Mouse (Mus musculus): ENCODE measurements around the gene Ryr2.

Gene Ryr2

DNA sequence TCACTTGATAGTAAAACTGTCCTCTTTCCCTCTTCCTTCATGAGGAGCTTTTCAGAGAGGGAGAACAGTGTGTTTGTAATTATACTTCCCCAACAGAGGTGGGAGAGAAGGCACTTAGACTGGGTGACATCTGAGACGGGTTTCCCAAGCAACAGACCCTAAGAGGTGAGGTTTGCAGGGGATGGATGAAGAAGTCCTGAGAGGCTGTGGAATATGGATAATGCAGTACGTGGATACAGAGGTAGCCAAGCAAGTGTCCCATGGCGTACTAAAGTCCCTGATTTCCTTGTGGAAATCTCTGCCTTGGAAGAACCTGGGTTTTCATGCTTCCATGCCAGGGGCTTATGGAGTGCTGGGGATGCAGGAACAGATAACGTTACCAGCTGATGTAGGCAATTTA lies 69.5 kb downstream of the Ryr2 start:
- no peak for DNase-seq (ENCODE audit: low spot score in 2 of 2)

DNA sequence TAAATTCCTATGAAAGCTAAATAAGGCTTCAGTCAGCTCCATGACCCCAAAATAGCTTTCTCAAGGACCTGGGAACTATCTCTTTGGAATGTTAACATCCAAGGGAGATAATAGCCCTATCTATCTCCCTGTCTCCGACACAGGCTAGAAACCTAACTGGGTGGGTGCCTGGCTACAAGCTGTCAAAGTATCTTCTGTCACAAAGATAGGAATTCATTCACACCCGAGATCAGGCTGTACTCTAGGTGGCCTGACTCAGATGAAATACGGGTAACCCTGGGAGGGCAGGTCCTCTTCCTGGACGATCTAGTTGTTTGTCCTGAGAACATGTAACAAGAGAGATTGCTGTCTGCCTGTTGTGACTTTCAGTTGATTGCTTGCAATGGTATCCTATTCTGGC lies 69.9 kb downstream of the Ryr2 start:
- no peak for DNase-seq (ENCODE audit: low spot score in 2 of 2)

DNA sequence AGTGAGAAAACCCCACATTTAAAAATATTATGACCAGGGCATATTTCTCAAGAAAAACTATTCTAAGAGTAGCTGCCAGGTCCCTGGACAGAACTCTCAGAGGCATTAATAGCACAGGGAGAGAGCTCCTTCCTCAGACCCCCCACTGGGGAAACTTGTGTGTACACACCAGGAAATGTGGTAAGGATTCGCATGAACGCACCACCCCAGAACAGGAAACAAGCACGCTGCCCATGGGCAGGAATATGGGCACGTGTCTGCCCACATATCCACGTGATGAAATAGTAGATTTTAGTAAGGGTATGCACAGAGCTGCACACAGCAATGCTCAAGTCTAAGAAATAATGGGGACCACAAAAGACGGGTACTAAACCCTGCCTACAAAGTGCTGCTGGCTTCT lies 72.8 kb downstream of the Ryr2 start:
- DNase-seq (ENCODE audit: low spot score in 2 of 2), result no peak

DNA sequence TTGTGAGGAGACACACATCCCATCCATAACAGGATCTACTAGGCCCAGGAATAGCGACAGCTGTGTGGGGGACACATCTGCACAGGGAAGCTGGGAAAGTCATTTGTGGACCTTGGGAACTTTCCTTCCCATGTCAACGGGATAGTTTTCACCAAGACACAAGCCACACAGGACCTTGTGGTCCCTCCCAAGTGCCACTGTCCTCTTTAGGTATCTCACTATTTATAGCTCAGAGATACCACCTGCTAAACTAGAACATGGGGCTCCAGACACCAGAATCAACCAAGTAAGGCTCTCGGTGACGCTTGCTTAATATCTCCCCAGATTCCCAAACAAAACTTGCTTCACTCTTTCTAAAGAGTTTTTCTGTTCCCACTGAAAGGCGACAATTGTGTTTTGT lies 73.5 kb downstream of the Ryr2 start:
- DNase-seq (ENCODE audit: low spot score in 2 of 2), result no peak

DNA sequence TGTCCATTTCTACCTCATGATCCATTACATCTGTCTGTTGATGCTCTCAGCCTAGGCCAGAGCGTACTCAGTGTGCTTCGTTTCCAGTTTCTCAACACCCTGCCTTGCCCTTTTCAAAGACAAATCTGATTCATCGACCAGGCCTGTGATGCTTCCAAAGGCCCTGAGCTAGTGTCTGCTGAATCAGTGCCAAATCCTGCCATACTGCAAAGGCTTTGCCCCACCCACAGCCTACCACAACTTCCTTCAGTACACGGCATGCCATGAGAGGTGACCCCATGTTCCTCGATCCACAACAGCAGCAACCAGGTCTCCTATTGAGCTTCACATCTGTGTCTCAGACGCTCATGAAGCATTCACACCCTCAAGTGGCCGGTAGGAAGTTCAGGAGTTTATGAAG lies 76.9 kb downstream of the Ryr2 start:
- no peak for DNase-seq (ENCODE audit: low spot score in 2 of 2)

DNA sequence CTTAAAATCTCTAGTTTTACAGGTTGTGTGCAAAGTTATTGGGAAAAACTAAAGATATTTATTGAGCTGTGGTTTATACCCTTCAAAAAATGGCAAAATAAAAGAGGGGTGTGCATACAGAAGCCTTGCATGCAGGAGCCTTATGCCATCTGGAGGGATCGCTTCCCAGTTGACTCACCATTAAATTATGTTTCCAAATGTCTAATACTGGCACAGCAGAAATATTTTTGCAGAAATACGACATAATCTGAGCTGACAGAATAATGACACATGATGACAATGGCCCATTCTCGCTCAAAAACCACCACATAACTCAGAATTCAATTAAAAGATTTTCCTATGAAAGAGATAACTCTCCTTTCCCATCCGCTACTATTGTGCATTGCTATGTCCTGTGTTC lies 77.4 kb downstream of the Ryr2 start:
- DNase-seq (ENCODE audit: low spot score in 2 of 2), result no peak

DNA sequence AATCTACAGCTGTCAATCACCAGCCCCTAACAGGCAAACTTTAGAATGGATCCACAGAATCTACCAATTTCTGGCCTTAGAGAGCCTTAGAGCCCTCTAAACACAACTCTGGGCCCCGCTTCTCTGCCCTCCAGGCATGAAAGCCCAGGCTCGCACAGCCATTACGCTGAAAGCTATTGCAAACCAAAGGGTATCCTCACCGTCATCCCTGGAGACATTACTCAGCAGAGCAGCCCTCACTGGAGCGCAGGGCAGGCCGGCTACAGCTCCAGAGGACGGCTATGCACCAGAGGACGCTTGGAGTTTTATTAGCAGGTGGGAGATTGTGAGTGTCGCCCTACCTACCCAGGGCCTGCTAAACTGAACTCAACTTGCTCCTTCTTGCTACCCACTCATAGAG lies 88.7 kb downstream of the Ryr2 start:
- no peak for DNase-seq (ENCODE audit: low spot score in 2 of 2)

DNA sequence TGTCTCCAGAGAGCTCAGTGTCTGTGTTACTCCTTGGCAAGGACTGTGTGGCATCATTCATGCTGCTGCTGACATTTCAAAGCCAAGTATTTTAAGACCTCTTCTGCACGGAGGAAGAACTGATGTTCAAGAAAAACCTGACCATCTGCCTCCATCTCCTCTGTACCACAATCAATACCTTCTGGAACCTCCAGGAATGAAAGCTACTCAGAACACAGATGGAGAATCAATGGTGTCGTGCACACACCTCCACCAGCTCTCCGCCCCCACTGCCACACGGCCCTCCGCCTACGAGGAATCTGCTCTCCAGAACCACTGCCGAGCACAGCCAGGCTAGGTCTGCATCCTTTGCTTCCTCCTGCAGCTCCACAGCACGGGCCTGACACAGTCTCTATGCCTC lies 92.8 kb downstream of the Ryr2 start:
- no peak for DNase-seq (ENCODE audit: low spot score in 2 of 2)

DNA sequence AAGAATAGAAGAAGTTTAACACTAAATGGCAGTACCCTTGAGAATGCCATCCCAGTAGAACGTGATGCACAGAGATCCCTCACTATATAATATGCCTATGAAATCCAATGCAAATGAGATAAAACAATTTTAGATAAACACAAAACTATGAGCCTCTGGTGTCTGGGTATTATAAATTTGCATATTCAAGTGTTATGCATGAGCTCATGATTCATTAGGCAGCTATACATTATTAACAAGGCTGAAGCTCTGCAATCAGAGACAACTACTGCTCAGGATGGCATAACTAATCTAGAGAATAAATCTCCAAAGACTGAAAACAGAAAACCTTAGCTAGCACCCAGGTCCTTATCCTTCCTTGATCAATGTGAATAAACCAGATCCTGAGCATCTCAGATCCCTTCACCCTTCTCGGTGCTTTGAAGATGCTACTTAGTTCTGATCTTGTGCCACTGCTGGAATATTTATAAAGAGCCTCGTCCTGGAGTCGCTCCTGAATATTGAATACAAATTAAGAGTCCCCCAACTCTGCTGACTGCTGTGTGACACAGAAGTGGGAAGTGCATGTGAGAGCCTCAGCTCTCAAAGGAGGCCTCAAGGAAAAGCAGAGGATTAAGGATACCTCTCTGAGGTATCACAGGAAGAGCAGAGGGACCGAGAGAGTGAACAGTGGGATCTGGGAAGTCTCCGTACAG lies 97.6 kb downstream of the Ryr2 start:
- DNase-seq (ENCODE audit: low spot score in 2 of 2), result no peak

DNA sequence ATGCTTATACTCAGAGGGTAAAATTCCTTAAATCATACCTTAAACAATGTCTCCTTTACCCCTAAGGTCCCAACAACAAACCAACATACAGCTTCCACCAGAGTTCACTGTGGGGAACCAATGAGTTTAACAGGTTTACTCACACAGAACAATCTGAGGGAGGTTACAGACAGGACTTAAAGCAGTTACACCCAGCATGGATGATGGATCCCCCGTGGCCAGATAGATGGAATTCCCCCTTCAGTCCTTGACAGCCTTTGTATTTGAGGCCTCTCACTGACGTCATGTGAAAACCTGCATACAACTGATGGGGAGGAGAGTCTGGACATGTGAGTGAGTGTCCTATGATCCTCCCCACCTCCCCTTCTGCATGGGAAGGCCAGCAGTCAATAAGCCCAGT lies 99.2 kb downstream of the Ryr2 start:
- no peak for DNase-seq (ENCODE audit: low spot score in 2 of 2)

DNA sequence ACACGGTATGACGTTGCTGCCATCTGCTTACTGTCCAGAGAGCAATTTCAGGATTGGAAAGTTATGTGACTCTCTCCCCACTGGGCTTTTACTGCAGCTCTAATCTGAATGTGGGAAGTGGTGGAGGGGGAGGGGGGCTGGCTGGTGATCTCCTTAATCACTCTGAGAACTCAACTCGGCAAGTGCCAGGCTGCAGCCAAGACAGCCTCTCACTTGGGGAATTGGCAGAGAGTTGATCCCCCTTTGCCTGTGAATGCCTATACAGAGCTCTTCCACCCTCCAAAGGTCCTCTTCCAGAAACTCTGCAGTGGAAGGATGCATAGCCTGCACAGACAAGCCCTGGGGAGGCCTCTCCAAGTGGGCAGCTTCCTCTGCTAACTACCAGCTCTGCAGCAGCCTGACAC lies 104.9 kb downstream of the Ryr2 start:
- DNase-seq (ENCODE audit: low spot score in 2 of 2), result peak; percentile 26 to 31

DNA sequence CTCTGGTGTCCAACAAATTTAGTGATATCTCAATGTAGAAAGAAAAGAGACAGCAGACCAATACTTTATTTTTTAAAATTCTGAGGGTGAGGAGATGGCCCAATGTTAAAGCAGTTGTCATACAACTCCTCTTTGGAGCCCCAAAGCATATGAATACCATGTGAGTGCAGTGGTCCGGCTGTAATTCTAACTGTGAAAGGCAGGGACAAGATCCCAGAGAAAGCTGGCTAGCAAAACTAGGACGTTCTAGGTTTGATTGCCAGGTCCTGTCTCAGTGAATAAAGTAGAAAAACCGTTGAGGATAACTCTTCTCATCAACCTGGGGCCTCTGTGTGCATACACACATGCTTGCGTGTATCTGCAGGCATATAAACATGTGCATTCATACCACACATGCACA lies 106.9 kb downstream of the Ryr2 start:
- no peak for DNase-seq (ENCODE audit: low spot score in 2 of 2)

DNA sequence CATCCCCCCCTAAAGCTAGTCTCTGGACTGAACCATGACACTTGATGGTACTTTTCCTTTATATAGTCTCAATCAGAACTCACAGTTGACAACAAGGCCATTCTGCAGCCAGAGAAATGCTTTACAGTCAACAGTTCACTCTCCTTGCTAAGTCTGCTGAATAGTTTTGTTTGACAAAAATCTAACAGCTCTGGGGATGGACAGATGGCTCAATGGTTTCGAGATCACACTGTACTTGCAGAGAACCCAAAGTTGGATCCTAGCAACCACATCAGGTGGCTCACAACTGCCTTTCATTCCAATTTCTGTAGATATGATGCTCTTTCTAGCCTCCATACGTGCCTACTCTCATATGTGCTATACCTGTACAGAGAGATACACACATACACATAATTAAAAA lies 109.4 kb downstream of the Ryr2 start:
- no peak for DNase-seq (ENCODE audit: low spot score in 2 of 2)

DNA sequence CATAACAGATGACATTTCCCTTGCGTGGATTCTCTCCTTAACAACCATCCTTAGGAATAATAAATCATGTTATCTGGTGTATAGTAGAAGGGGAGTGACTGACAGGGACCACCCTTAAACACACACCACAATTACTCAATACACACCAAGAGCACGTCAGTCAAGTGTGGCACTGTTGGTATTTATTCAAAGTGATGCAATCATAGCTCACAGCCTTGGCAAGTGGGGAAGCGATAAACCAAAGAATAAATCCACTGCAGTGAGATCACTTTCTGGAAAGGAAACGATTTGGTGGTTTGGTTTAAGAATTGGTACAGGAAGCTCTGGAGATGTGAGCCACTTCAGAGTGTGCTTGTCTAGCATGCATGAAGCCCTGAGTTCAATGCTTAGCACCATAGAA lies 119.2 kb downstream of the Ryr2 start:
- no peak for DNase-seq (ENCODE audit: low spot score in 2 of 2)

DNA sequence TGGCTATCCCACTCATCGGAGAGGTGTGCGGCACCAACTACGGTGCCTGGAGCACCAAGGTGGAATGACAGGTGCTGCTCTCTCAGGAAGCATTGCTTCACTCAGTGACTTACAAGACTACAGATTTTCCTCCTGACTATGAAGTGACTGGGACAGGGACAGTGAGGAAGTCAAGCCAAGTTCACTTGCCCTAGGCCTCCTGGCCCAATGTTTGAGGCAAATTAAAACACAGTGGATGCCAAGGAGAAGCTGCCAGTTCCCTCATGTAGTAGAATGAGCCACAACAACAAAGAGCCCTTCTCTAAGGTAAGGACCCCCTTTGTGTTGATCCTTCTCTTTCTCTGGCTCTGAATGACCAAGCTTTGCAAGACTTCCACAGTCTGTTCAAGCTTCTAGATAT lies 121.7 kb downstream of the Ryr2 start:
- no peak for DNase-seq (ENCODE audit: low spot score in 2 of 2)

DNA sequence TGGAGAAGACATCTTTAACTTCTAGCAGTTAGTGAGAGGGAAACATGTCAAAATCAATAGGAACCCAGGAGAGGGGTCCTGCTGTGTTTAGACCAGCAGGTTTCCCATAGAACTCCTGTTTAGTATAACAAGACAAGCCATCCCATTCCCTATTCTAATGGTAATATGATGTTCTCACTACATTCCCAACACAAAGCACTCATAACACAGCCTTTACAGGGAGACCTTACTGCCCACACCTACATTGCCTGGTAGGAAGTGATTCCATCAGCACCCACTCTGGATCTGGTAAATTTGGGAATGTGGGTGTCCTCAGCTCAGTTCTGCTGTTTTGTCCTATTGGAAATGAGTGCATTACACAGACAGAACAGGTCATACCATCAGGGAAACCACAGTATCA lies 127.7 kb downstream of the Ryr2 start:
- no peak for DNase-seq (ENCODE audit: low spot score in 2 of 2)

DNA sequence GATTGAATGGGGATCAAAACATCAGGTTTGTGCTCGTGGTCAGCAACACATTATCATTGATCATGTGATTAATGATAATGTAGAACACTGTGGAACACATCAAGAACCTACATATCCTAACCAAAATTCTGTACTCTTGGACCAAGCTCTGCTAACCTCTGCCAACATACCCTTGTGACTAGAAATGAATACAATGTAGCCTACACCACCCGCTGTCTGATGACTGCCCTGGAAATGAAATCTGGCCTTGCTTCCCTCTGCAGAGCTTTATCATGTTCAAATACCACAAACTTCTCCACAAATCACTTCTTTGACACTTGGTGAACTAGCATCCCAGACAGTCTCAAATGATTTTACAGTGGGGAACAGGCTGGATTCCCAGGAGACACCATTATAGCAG lies 128.4 kb downstream of the Ryr2 start:
- no peak for DNase-seq (ENCODE audit: low spot score in 2 of 2)

DNA sequence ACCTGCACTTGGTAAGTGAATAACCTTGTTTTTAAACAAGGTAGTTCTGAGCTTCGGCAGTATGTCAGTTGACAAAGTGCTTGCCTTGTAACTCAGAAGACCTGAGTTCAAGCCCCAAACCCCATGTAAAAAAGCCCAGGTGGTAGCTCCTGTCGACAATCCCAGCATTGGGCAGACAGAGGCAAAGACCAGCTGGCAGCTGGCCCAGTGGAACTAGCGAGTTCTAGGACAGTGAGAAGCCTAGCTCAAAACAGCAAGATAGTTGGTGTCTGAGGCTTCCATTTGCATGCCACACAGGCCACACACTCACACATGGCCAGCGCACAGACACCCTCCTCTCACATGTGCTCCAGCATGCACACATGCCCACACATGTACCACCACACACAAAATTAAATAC lies 129.1 kb downstream of the Ryr2 start:
- no peak for DNase-seq (ENCODE audit: low spot score in 2 of 2)

DNA sequence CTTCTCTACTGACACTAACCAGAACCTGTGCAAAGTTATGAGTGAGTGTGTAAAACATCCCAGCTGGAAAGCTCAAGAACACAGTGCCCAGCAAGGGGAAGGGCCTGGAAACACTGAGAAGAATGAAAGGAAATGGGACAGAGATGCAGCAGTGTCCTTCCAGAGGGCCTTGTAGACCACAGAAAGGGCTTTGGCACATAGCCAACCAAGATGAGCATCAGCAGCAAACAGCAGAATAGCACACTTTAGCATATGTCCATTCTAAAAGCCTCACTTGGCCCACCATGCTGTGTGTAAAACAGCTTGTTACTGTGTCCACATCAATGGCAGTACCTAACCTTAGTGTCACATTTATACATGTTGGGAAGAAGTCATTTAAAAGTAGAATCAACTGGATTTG lies 142.4 kb downstream of the Ryr2 start:
- DNase-seq (ENCODE audit: low spot score in 2 of 2), result no peak

DNA sequence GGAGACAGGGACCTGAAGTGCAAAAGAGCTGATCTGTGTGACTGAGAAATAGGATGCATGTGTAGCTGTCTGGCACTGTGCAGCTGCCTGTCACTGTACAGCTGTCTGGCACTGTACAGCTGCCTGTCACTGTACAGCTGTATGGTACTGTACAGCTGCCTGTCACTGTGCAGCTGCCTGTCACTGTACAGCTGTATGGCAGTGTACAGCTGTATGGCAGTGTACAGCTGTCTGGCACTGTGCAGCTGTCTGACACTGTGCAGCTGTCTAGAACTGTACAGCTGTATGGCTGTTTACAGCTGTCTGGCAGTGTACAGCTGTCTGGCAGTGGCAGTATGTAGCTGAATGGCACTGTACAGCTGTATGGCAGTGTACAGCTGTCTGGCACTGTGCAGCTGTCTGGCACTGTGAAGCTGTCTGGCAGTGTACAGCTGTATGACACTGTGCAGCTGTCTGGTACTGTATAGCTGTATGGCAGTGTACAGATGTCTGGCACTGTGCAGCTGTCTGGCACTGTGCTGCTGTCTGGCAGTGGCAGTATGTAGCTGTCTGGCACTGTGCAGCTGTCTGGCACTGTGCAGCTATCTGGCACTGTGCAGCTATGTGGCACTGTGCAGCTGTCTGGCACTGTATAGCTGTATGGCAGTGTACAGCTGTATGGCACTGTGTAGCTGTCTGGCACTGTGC lies 147.1 kb downstream of the Ryr2 start:
- DNase-seq (ENCODE audit: low spot score in 2 of 2), result no peak

DNA sequence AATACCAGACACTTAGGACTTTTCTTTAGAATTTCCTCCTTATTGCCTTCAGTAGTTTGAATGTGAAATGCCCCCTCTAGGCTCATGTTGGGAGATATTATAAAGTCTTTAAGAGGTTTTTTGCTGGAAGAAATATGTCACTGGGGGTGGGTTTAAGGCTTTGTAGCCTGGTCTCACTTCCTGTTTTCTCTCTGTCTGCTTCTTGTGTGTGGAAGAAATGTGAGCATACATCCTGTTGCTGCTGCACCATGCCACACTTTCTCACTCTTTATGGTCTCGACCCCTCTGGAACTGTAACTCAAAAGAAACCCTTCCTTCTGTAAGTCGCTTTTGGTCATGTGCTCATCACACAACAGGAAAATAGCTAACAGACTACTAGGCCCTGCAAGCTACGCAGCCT lies 147.9 kb downstream of the Ryr2 start:
- no peak for DNase-seq (ENCODE audit: low spot score in 2 of 2)

DNA sequence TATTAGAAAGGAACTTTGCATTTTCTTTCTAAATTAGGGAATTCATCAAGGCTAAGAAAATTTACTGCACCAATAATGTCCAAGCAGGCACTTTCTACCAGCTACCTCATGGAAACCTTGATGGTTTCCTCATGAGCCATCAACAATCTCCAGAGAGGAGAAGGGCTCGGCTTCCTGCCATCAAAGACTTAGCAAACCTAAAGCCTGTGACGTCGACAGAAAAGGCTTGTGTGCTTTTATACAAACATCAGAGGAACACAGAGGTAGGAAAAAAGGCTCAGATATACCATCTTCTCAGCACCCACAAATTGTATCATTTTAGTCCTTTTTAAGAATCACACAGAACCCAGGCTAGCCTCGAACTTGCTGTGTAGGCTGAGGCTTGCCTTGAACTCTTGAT lies 148.5 kb downstream of the Ryr2 start:
- DNase-seq (ENCODE audit: low spot score in 2 of 2), result no peak

DNA sequence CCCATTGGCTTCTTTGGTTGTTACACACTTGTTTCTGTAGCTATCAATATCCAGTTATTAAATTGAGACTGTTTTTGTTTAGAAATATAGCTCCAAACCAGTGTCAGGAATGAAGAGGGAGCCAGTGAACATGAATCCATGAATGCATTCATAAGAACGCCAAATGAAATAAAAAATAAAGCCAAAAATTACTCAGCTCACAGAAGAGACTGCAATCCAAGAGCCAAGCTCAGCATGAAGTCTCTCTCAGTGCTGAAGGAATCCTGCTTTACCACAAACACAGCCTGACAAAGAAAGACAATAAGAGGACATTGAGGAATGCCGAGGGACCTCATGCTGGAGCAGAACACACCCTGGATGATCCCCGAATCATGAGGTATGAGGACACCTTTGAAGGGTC lies 154.8 kb downstream of the Ryr2 start:
- DNase-seq (ENCODE audit: low spot score in 2 of 2), result no peak

DNA sequence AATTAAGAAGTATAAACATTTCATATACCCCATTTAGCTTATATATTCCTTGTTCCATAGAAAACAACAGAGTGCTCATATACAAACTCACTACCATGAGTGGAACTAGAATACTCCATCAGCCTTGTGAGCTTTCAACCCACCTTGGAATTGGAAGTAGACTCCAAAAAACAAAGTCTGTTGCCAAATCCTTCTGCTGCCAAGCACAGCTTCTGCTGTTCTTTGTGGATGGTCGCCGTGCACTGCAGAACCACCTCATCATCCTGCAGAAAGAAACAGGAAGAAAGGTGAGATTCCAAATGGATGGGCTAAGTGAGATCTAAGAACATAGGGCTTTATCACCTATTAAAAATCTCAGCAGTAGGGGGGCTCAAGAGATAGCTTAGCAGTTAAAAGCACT lies 161.0 kb downstream of the Ryr2 start:
- no peak for DNase-seq (ENCODE audit: low spot score in 2 of 2)
